Mouse (Mus musculus) limb, embryonic 11.5 days (tissue): ENCODE results near the gene Hacd4. TPM values are rescaled to one million over a fixed set of nuclear protein-coding genes. Genes with fewer than 3 reads are reported as not detected.

Experiments
- ATAC-seq: fragments of 200-750 bp; cut with Nextera tagmentation; 2 replicates; pipeline ENCODE4 v1.8.0; 2017; ENCODE audit warnings: low read depth; ENCODE audit not compliant: insufficient number of reproducible peaks, low FRiP score, low TSS enrichment
- DNase-seq: peaks from one replicate; pipeline ENCODE4 v3.0.0-alpha.2; 2015; ENCODE audit warnings: low spot score
- H3K27ac ChIP-seq: fragments of 300-500 bp; sonication (generic); replicated peaks from 2 replicates; pipeline ENCODE4 v1.5.1; 2014; ENCODE audit warnings: low read depth, mild to moderate bottlenecking, low read length
- H3K27me3 ChIP-seq: fragments of 300-500 bp; sonication (generic); 2 replicates; pipeline ENCODE4 v1.6.1; 2014; ENCODE audit warnings: mild to moderate bottlenecking, low read length, mixed read lengths; ENCODE audit not compliant: control insufficient read depth, insufficient read depth
- H3K36me3 ChIP-seq: fragments of 300-500 bp; sonication (generic); 2 replicates; pipeline ENCODE4 v1.6.1; 2014; ENCODE audit warnings: mild to moderate bottlenecking, low read length, moderate library complexity, mixed read lengths; ENCODE audit not compliant: control insufficient read depth, insufficient read depth
- H3K4me1 ChIP-seq: fragments of 300-500 bp; sonication (generic); 2 replicates; pipeline ENCODE4 v1.6.1; 2014; ENCODE audit warnings: low read length, mixed read lengths; ENCODE audit not compliant: control insufficient read depth, insufficient read depth
- H3K4me2 ChIP-seq: fragments of 300-500 bp; sonication (generic); 2 replicates; pipeline ENCODE4 v1.6.1; 2014; ENCODE audit warnings: low read depth, mild to moderate bottlenecking, moderate library complexity; ENCODE audit not compliant: severe bottlenecking
- H3K4me3 ChIP-seq: fragments of 300-500 bp; sonication (generic); 2 replicates; pipeline ENCODE4 v1.5.1; 2014; ENCODE audit warnings: low read depth, low read length
- H3K9ac ChIP-seq: fragments of 300-500 bp; sonication (generic); 2 replicates; pipeline ENCODE4 v1.6.1; 2014; ENCODE audit warnings: mild to moderate bottlenecking, low read length
- H3K9me3 ChIP-seq: fragments of 300-500 bp; sonication (generic); 2 replicates; pipeline ENCODE4 v1.6.1; 2016; ENCODE audit warnings: low read length; ENCODE audit not compliant: control insufficient read depth
- whole genome bisulfite sequencing: fragments of 180-500 bp; shearing (Covaris S2); extraction: QIAGEN DNeasy Blood & Tissue Kit; methylation state at CpG from one replicate; pipeline ENCODE4 v1.1.7; 2014; 5-methylcytosine and 5-hydroxymethylcytosine counted together
- polyA plus RNA-seq: library from polyadenylated mRNA; unstranded; fragments of >200 nt; fragmentation: Nextera tagmentation; extraction: Ambion mirVana; gene quantifications from 2 replicates; pipeline ENCODE4 v1.2.1, GENCODE M21; 2014

The Hacd4 gene
- polyA plus RNA-seq, 1 experiment from 2014 or later, result 3.4 TPM

GRCm38 (mm10) chr4:88419378-88419777, 19.4 kb downstream of the Hacd4 start:
- 92% methylated on average over 5 of the region's 5 CpGs for WGBS
- ATAC-seq, result no peak
- no peak for DNase-seq
- Histone ChIP-seq H3K4me2 (no peak overlapping the region), H3K4me3 (no peak overlapping the region), H3K36me3 (no peaks in the 10 kb centered on the region), H3K27ac (no peak overlapping the region), H3K9me3 (no peaks in the 10 kb centered on the region), H3K9ac (no peak overlapping the region), H3K27me3 (no peaks in the 10 kb centered on the region), H3K4me1 (no peaks in the 10 kb centered on the region)

DNA sequence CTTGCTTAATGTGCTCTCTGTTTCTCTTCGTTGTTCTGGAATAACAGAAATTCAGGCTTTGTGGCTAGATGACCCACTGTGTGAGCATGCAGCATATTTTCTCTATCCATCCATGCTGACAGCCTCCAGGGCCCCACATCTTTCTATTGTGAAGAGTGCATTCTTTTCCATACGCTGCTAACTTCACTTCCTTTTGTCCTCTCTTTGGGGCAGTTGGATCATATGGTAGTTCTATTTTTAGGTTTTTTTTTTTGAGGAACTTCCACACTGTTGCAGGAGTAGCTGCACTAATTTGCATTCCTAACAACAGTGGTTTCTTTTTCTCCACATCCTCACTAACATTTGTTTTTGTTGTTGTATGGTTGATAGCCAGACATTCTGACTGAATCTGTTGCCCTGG, 23.7 kb downstream of the Hacd4 start:
- Histone ChIP-seq H3K4me2 (no peak overlapping the region), H3K9ac (no peak overlapping the region), H3K36me3 (no peaks in the 10 kb centered on the region), H3K4me3 (no peak overlapping the region), H3K4me1 (no peaks in the 10 kb centered on the region), H3K27ac (no peak overlapping the region), H3K9me3 (no peaks in the 10 kb centered on the region), H3K27me3 (no peaks in the 10 kb centered on the region)
- WGBS, result 79% methylated on average over 2 of the region's 2 CpGs
- ATAC-seq, result no peak
- DNase-seq, result no peak

DNA sequence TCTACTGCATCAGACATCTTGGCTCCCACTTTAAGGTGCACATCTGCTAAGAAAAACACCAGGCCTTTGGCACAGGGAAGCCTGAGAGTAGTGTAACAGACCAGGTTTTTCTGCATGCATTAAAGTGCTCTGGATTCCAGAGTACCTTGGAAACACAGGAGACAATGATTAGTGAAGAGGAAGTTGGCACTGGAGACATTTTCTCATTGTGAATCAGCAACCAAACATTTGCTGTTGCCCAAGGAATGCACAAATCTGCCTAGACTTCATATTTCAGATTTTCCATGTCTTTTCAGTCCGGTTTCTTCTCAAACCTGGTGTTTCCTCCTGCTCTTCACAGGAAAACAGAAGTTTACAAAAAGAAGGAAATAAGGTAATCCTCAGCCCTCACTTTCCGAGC, 26.4 kb downstream of the Hacd4 start:
- no peak overlapping the region for H3K27ac ChIP-seq
- no peaks in the 10 kb centered on the region for H3K9me3 ChIP-seq
- WGBS, result 92% methylated on average over 2 of the region's 2 CpGs
- no peak for ATAC-seq
- H3K9ac ChIP-seq, result no peak overlapping the region
- no peaks in the 10 kb centered on the region for H3K27me3 ChIP-seq
- no peak overlapping the region for H3K4me3 ChIP-seq
- no peak for DNase-seq
- no peaks in the 10 kb centered on the region for H3K4me1 ChIP-seq
- H3K36me3 ChIP-seq, result no peaks in the 10 kb centered on the region
- no peak overlapping the region for H3K4me2 ChIP-seq

- no peaks in the 10 kb centered on the region for H3K27me3 ChIP-seq
- no peaks in the 10 kb centered on the region for H3K4me1 ChIP-seq
- DNase-seq (no peak), ATAC-seq (no peak)
- H3K4me2 ChIP-seq, result no peak overlapping the region
- WGBS, result 96% methylated on average over 4 of the region's 4 CpGs
- H3K9ac ChIP-seq, result no peak overlapping the region
- H3K9me3 ChIP-seq, result no peaks in the 10 kb centered on the region
- H3K36me3 ChIP-seq, result no peaks in the 10 kb centered on the region
- H3K27ac ChIP-seq, result no peak overlapping the region
- H3K4me3 ChIP-seq, result no peak overlapping the region
Measured at GRCm38 (mm10) chr4:88409279-88409678, 29.4 kb downstream of the Hacd4 start.

- Histone ChIP-seq H3K27me3 (no peaks in the 10 kb centered on the region), H3K27ac (no peak overlapping the region), H3K9me3 (no peaks in the 10 kb centered on the region), H3K4me3 (no peak overlapping the region), H3K4me1 (no peaks in the 10 kb centered on the region), H3K4me2 (no peak overlapping the region), H3K36me3 (no peaks in the 10 kb centered on the region), H3K9ac (no peak overlapping the region)
- 94% methylated on average over 4 of the region's 4 CpGs for WGBS
- ATAC-seq (no peak), DNase-seq (no peak)
Measured at GRCm38 (mm10) chr4:88406887-88407696, 31.6 kb downstream of the Hacd4 start.

- Histone ChIP-seq H3K4me2 (no peak overlapping the region), H3K27me3 (no peaks in the 10 kb centered on the region), H3K4me3 (no peak overlapping the region), H3K36me3 (no peaks in the 10 kb centered on the region), H3K9me3 (no peaks in the 10 kb centered on the region), H3K27ac (no peak overlapping the region), H3K9ac (no peak overlapping the region), H3K4me1 (no peaks in the 10 kb centered on the region)
- ATAC-seq (no peak), DNase-seq (no peak)
- WGBS, result 90% methylated on average over 6 of the region's 6 CpGs
Measured at GRCm38 (mm10) chr4:88402884-88403283, 35.8 kb downstream of the Hacd4 start.

- Histone ChIP-seq H3K4me3 (no peak overlapping the region), H3K36me3 (no peaks in the 10 kb centered on the region), H3K9ac (no peak overlapping the region), H3K27me3 (no peaks in the 10 kb centered on the region), H3K4me1 (no peaks in the 10 kb centered on the region), H3K27ac (no peak overlapping the region), H3K9me3 (no peaks in the 10 kb centered on the region), H3K4me2 (no peak overlapping the region)
- WGBS, result 92% methylated on average over 7 of the region's 7 CpGs
- no peak for DNase-seq
- no peak for ATAC-seq
Measured at GRCm38 (mm10) chr4:88400992-88401313, 37.8 kb downstream of the Hacd4 start.

DNA sequence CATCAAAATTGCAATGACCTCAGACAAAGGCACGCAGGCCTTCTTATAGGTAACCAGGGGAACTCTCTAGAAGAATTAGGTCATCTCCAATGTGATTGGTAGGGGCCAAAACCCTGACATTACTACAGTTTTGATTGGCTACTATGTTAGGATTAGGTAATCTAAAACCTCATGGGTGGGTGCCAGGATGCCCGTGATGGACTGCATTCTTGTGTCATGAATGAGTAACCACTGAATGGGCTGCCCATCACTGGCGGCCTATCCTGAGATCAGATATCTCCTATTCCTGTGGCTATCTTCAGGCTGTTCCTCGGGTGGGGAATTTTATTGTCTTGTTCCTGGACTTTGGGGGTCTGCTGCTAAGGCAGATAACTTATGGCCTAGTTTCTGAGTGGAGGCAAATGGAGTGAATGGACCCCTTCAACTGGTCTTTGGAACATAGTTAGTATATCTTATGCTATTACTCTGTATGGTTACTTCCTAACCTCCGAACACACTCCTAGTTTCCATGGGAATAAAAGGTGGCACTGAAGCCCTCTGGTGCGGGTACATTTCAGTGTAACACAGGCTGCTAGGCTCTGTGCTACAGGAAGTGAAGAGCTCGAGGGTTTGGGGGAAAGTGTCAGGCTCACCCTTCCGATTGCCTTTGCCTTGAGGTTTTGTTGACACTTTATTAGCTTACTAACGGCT, 38.3 kb downstream of the Hacd4 start:
- ATAC-seq, result no peak
- DNase-seq, result no peak
- H3K27ac ChIP-seq, result no peak overlapping the region
- no peak overlapping the region for H3K4me2 ChIP-seq
- no peaks in the 10 kb centered on the region for H3K27me3 ChIP-seq
- H3K36me3 ChIP-seq, result no peaks in the 10 kb centered on the region
- 78% methylated on average over 9 of the region's 9 CpGs for WGBS
- no peaks in the 10 kb centered on the region for H3K4me1 ChIP-seq
- H3K9ac ChIP-seq, result no peak overlapping the region
- H3K9me3 ChIP-seq, result no peaks in the 10 kb centered on the region
- no peak overlapping the region for H3K4me3 ChIP-seq
